Mouse (Mus musculus) R1 (cell line): Measurements from ENCODE around the gene Hcrtr1.
A peak's percentile ranks its signal among the peaks of the same experiment; 100 is the strongest.

ENCODE experiments used
- DNase-seq: peaks from one replicate; pipeline ENCODE4 v3.0.0-alpha.2; 2018; ENCODE audit warnings: low read depth, low spot score

The Hcrtr1 gene

GRCm38 (mm10) chr4:130121560-130121959 is 17.6 kb downstream of the Hcrtr1 start:
- DNase-seq = no peak

- no peak for DNase-seq
Measured at GRCm38 (mm10) chr4:130120752-130121151, 18.4 kb downstream of the Hcrtr1 start.

- no peak for DNase-seq
Measured at GRCm38 (mm10) chr4:130112732-130113131, 26.4 kb downstream of the Hcrtr1 start.

GRCm38 (mm10) chr4:130112299-130112698 is 26.9 kb downstream of the Hcrtr1 start:
- DNase-seq = no peak

- peak; percentile 36 for DNase-seq
Measured at GRCm38 (mm10) chr4:130110091-130110490, 29.1 kb downstream of the Hcrtr1 start.

- no peak for DNase-seq
Measured at GRCm38 (mm10) chr4:130109666-130110065, 29.5 kb downstream of the Hcrtr1 start.

- DNase-seq = no peak
Measured at GRCm38 (mm10) chr4:130108929-130109328, 30.2 kb downstream of the Hcrtr1 start.

- peak; percentile 99 for DNase-seq
Measured at GRCm38 (mm10) chr4:130107444-130108131, 31.6 kb downstream of the Hcrtr1 start.

- DNase-seq = peak; percentile 96
Measured at GRCm38 (mm10) chr4:130107065-130107443, 32.1 kb downstream of the Hcrtr1 start.

GRCm38 (mm10) chr4:130104584-130104983 is 34.6 kb downstream of the Hcrtr1 start:
- DNase-seq = no peak

- DNase-seq = peak; percentile 77
Measured at GRCm38 (mm10) chr4:130103632-130104031, 35.5 kb downstream of the Hcrtr1 start.

GRCm38 (mm10) chr4:130102111-130102651 is 37.0 kb downstream of the Hcrtr1 start, which contains the start of gene Pef1:
Pef1 (plus strand) TSS chr4:130102558.
- peak; percentile 99 for DNase-seq

GRCm38 (mm10) chr4:130101183-130101582 is 38.0 kb downstream of the Hcrtr1 start:
- peak; percentile 42 for DNase-seq

- DNase-seq = no peak
Measured at GRCm38 (mm10) chr4:130095137-130095536, 44.0 kb downstream of the Hcrtr1 start.

GRCm38 (mm10) chr4:130087293-130087692 is 51.9 kb downstream of the Hcrtr1 start:
- DNase-seq = peak; percentile 70

- DNase-seq = no peak
Measured at GRCm38 (mm10) chr4:130085246-130085820, 53.8 kb downstream of the Hcrtr1 start.

GRCm38 (mm10) chr4:130084331-130084945 is 54.7 kb downstream of the Hcrtr1 start:
- DNase-seq = no peak

GRCm38 (mm10) chr4:130082211-130082610 is 56.9 kb downstream of the Hcrtr1 start:
- DNase-seq = no peak

GRCm38 (mm10) chr4:130081345-130082190 is 57.6 kb downstream of the Hcrtr1 start:
- DNase-seq = no peak
